Mouse (Mus musculus): ENCODE data around the gene Tes. TPM values are rescaled to one million over a fixed set of nuclear protein-coding genes. Genes with fewer than 3 reads are reported as not detected.

The Tes gene
- polyA plus RNA-seq, 1 experiment from 2014 or later, result 10.2 TPM

- H3K4me1 ChIP-seq (replicated peaks), result peaks cover 9% of the 10 kb centered on the region
- ATAC-seq (ENCODE audit: insufficient number of reproducible peaks, low FRiP score), result no peak
- H3K27me3 ChIP-seq (replicated peaks), result no peaks in the 10 kb centered on the region
- H3K27ac ChIP-seq (ENCODE audit: poor library complexity, severe bottlenecking), result no peak overlapping the region
- H3K9me3 ChIP-seq (replicated peaks), result no peaks in the 10 kb centered on the region
- H3K36me3 ChIP-seq, result no peaks in the 10 kb centered on the region
- WGBS, result 87% methylated on average over 1 of the region's 1 CpGs
- H3K4me3 ChIP-seq, result no peak overlapping the region
- H3K4me2 ChIP-seq, result no peak overlapping the region
- no peak overlapping the region for H3K9ac ChIP-seq
Measured at GRCm38 (mm10) chr6:17112081-17112480, 47.1 kb downstream of the Tes start.

GRCm38 (mm10) chr6:17112990-17113389 is 48.0 kb downstream of the Tes start:
- Histone ChIP-seq H3K9me3 (replicated peaks) (no peaks in the 10 kb centered on the region), H3K4me2 (no peak overlapping the region), H3K4me3 (no peak overlapping the region), H3K27ac (ENCODE audit: poor library complexity, severe bottlenecking) (no peak overlapping the region), H3K9ac (no peak overlapping the region), H3K36me3 (no peaks in the 10 kb centered on the region), H3K4me1 (replicated peaks) (peaks cover 9% of the 10 kb centered on the region), H3K27me3 (replicated peaks) (no peaks in the 10 kb centered on the region)
- whole genome bisulfite sequencing, result 73% methylated on average over 2 of the region's 2 CpGs
- no peak for ATAC-seq (ENCODE audit: insufficient number of reproducible peaks, low FRiP score)

GRCm38 (mm10) chr6:17114588-17114987 is 49.6 kb downstream of the Tes start:
- no peaks in the 10 kb centered on the region for H3K36me3 ChIP-seq
- no peak overlapping the region for H3K9ac ChIP-seq
- no peaks in the 10 kb centered on the region for H3K27me3 ChIP-seq (replicated peaks)
- peaks cover 9% of the 10 kb centered on the region for H3K4me1 ChIP-seq (replicated peaks)
- ATAC-seq (ENCODE audit: insufficient number of reproducible peaks, low FRiP score), result no peak
- WGBS, result 70% methylated on average over 5 of the region's 5 CpGs
- no peak overlapping the region for H3K4me3 ChIP-seq
- no peaks in the 10 kb centered on the region for H3K9me3 ChIP-seq (replicated peaks)
- no peak overlapping the region for H3K27ac ChIP-seq (ENCODE audit: poor library complexity, severe bottlenecking)
- no peak overlapping the region for H3K4me2 ChIP-seq

GRCm38 (mm10) chr6:17115046-17115790 is 50.3 kb downstream of the Tes start:
- Histone ChIP-seq H3K27ac (ENCODE audit: poor library complexity, severe bottlenecking) (no peak overlapping the region), H3K36me3 (no peaks in the 10 kb centered on the region), H3K4me2 (no peak overlapping the region), H3K9me3 (replicated peaks) (no peaks in the 10 kb centered on the region), H3K4me1 (replicated peaks) (peaks cover 9% of the 10 kb centered on the region), H3K4me3 (no peak overlapping the region), H3K9ac (no peak overlapping the region), H3K27me3 (replicated peaks) (no peaks in the 10 kb centered on the region)
- WGBS, result 62% methylated on average over 2 of the region's 2 CpGs
- ATAC-seq (ENCODE audit: insufficient number of reproducible peaks, low FRiP score), result no peak

GRCm38 (mm10) chr6:17119521-17120232 is 54.7 kb downstream of the Tes start:
- H3K27ac ChIP-seq (ENCODE audit: poor library complexity, severe bottlenecking), result no peak overlapping the region
- no peak overlapping the region for H3K9ac ChIP-seq
- WGBS, result 79% methylated on average over 7 of the region's 7 CpGs
- H3K27me3 ChIP-seq (replicated peaks), result no peaks in the 10 kb centered on the region
- no peak for ATAC-seq (ENCODE audit: insufficient number of reproducible peaks, low FRiP score)
- H3K4me3 ChIP-seq, result no peak overlapping the region
- peaks cover 9% of the 10 kb centered on the region for H3K4me1 ChIP-seq (replicated peaks)
- H3K36me3 ChIP-seq, result no peaks in the 10 kb centered on the region
- no peak overlapping the region for H3K4me2 ChIP-seq
- 0 out of 2 replicates have a peak, but pooled peaks cover 4% of the 10 kb centered on the region for H3K9me3 ChIP-seq (replicated peaks)

GRCm38 (mm10) chr6:17140021-17140420 is 75.1 kb downstream of the Tes start:
- Histone ChIP-seq H3K27ac (ENCODE audit: poor library complexity, severe bottlenecking) (no peak overlapping the region), H3K36me3 (no peaks in the 10 kb centered on the region), H3K27me3 (replicated peaks) (no peaks in the 10 kb centered on the region), H3K4me2 (no peak overlapping the region), H3K9me3 (replicated peaks) (no peaks in the 10 kb centered on the region), H3K4me1 (replicated peaks) (no peaks in the 10 kb centered on the region), H3K9ac (no peak overlapping the region), H3K4me3 (no peak overlapping the region)
- no peak for ATAC-seq (ENCODE audit: insufficient number of reproducible peaks, low FRiP score)
- 72% methylated on average over 2 of the region's 2 CpGs for WGBS

GRCm38 (mm10) chr6:17142577-17143359 is 77.8 kb downstream of the Tes start:
- Histone ChIP-seq H3K36me3 (no peaks in the 10 kb centered on the region), H3K9me3 (replicated peaks) (no peaks in the 10 kb centered on the region), H3K27ac (ENCODE audit: poor library complexity, severe bottlenecking) (no peak overlapping the region), H3K4me3 (no peak overlapping the region), H3K4me2 (no peak overlapping the region), H3K9ac (no peak overlapping the region), H3K4me1 (replicated peaks) (no peaks in the 10 kb centered on the region), H3K27me3 (replicated peaks) (no peaks in the 10 kb centered on the region)
- 47% methylated on average over 4 of the region's 4 CpGs for WGBS
- ATAC-seq (ENCODE audit: insufficient number of reproducible peaks, low FRiP score), result no peak

- no peak overlapping the region for H3K9ac ChIP-seq
- H3K4me1 ChIP-seq (replicated peaks), result peaks cover 3% of the 10 kb centered on the region; the same call in 1 of the 2 replicates
- no peaks in the 10 kb centered on the region for H3K27me3 ChIP-seq (replicated peaks)
- whole genome bisulfite sequencing, result 67% methylated on average over 4 of the region's 4 CpGs
- no peak for ATAC-seq (ENCODE audit: insufficient number of reproducible peaks, low FRiP score)
- no peaks in the 10 kb centered on the region for H3K36me3 ChIP-seq
- H3K4me3 ChIP-seq, result no peak overlapping the region
- no peaks in the 10 kb centered on the region for H3K9me3 ChIP-seq (replicated peaks)
- no peak overlapping the region for H3K4me2 ChIP-seq
- no peak overlapping the region for H3K27ac ChIP-seq (ENCODE audit: poor library complexity, severe bottlenecking)
Measured at GRCm38 (mm10) chr6:17151071-17151715, 86.2 kb downstream of the Tes start.

- H3K9me3 ChIP-seq (replicated peaks), result no peaks in the 10 kb centered on the region
- H3K27me3 ChIP-seq (replicated peaks), result no peaks in the 10 kb centered on the region
- no peak for ATAC-seq (ENCODE audit: insufficient number of reproducible peaks, low FRiP score)
- peaks cover 3% of the 10 kb centered on the region; the same call in 1 of the 2 replicates for H3K4me1 ChIP-seq (replicated peaks)
- no peak overlapping the region for H3K9ac ChIP-seq
- no peak overlapping the region for H3K27ac ChIP-seq (ENCODE audit: poor library complexity, severe bottlenecking)
- no peak overlapping the region for H3K4me2 ChIP-seq
- H3K4me3 ChIP-seq, result no peak overlapping the region
- no peaks in the 10 kb centered on the region for H3K36me3 ChIP-seq
- 77% methylated on average over 3 of the region's 3 CpGs for WGBS
Measured at GRCm38 (mm10) chr6:17152551-17152950, 87.6 kb downstream of the Tes start.

All from heart, embryonic 12.5 days (tissue).